Mouse (Mus musculus) Muller cell, postnatal 12 days (primary cell): ENCODE measurements at regions not wholly inside any gene's neighbourhood (a gene's known extent, or its start where the extent isn't known, plus 50 kb on each side); places are given as distances from the start of the nearest gene placed in this dataset.

Source experiments
- DNase-seq: peaks from one replicate; pipeline ENCODE4 v3.0.0-alpha.2; 2015; ENCODE audit errors: inconsistent ontology term

- peak; percentile 2 for DNase-seq
Measured at GRCm38 (mm10) chr17:60018752-60019323, 1005.7 kb upstream of the Nudt12 start.

GRCm38 (mm10) chr17:59997952-59998351 is 984.8 kb upstream of the Nudt12 start:
- no peak for DNase-seq

DNA sequence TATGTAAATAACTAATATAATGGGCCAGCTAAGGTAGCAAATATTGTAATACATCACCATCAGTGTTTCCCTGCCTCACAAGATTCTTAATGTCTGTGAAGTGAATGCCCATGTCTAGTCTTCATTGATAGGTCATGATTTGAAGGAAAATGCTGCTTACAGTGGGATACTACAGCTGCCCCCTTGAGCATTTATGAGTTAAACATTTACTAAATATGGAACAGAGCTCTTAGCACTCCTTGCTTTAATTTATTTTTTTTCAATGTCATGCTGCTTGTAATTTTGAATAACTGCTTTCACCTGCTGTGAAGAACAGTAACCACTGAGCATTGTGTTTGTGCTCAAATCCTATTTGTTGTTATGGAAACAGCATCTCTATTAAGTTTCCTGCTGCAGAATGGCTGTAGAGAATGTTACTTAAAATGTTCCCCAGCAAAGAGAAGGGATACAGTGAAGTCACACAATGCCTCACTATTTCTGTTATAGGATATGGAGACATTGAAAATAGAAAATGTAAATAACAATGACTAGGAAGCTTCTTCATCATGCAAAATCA is 966.2 kb upstream of the Nudt12 start:
- no peak for DNase-seq

DNA sequence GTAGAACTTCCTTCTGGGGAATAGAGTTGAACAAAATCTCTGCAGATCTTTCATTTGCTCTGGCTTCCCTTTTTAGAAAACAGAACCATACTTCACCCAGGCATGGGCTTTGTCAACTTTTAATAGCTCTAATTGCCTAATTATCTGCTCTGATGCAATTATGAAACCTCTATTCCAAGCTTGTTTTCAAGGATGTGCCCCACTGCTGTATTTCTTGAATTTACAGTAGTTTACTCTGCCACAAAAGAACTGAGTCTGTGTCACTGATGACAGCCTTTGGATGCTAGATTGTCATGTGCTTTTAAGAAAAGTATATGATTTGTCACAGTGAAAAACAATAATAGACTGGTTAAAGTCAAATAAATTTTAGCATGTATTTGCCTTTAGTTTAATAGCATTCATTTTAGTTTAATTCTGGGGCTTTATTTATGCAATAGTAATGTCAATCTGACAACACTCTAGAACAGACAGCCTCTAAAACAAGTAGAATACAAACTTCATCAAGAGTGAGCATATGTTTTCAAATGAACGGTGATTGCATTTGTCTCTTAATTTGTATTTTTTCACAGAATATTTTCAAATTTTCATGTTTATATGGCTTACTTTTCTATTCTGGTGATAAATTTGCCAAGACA is 964.1 kb upstream of the Nudt12 start:
- DNase-seq = no peak

- DNase-seq = no peak
Measured at GRCm38 (mm10) chr17:59967383-59967782, 954.2 kb upstream of the Nudt12 start.

DNA sequence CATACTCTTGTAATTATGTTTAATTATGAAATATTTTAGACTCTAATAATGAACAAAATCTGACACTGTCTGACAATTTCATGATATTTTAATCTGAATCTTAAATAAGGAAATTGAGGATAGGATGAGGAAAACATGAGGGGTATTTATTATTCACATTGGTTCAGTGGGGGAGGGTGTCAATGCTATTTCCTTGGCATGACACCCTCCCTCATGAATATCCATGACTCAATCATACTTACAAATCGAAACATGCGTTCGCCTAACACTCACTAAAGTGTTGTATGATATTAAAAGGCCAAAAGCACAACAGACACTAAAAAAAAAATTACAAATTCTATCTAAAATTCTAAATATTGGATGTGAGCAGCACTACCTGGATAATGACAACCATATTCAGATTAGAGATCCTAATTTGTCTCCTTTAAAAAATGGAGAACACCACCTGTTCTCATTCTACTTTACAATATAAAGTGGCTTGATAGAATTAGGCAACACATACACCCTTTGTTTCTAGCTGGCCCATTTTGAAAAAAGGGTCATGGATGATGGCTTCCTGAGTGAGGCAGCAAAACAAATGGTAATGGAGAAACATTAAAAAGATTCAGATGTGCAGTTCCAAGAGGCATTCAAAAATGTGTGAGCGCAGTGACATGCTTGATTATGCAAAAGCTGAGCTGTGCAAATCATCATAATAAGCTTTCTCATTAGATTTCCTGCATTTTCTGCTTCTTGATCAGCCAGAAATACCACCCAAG is 942.3 kb upstream of the Nudt12 start:
- DNase-seq = no peak

DNA sequence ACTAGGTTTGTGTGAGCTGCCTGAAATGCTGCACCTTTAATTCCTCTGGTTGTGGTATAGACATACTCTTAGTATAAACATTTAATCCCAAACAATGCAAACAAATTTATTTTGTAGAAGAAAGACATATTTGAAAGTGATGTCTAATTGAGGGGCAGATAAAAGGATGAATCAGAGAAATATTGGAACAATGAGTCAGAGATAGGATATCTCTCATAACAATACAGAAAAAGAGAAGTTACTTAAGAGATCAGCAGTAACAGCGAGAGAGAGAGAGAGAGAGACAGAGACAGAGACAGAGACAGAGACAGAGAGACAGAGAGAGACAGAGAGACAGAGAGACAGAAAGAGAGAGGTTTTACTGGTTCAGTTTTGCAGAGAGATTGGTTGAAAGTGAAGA is 933.3 kb upstream of the Nudt12 start:
- DNase-seq = no peak

DNA sequence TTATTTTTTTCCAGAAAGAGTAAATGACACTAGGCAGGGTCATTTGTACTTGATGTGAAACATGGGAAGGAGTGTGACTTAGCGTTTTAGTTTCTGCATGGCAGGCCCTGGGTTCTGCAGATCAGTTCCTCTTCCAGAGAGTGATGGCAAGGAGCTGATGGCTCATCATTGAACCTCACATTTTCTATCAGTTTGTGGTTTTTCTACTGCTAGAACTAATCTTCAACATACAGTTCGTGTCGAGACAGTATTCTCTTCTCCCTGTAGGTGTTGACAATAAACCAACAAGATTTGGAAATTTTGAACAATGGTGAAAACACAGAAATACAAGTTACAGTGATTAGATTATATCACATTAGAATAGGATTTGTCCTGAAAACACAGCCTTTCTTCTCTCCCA is 891.2 kb upstream of the Nudt12 start:
- no peak for DNase-seq

DNA sequence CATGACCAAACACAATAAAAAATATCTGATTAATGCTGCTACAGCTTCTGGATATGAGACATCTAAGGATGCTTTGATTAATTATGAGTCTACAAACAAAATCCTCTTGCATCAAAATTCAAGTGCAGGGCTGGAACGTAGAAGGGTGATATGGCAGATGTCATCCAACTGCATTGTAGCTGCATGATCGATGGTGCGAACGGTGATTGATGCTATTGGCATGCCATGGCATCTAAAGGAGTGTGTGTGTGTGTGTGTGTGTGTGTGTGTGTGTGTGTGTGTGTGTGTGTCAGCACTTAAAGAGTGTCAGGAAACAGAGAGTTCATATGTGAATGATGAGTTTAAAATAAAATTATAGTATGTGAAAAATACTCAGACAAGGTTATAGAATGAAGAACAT is 864.6 kb upstream of the Nudt12 start:
- no peak for DNase-seq

DNA sequence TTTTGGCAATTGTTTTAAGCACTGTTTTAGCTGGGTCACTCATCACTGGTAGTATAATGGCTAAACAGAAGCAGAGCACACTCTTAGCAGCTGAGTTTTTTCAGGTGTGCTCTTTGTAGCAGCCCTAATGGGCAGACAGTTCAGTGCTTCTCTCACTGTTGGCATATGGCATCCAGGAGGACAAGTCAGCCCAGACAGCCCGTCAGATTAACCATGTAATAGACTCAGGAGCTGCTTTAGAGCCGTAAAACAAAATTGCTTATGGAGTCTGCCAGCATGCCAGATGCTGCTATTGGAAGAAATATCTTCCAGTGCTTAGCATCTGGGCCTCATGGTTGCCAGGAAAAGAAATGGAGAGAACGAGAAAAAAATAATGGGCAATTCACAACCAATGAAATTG is 835.7 kb upstream of the Nudt12 start:
- no peak for DNase-seq

GRCm38 (mm10) chr17:59845261-59845819 is 832.2 kb upstream of the Nudt12 start:
- peak; percentile 78 for DNase-seq

DNA sequence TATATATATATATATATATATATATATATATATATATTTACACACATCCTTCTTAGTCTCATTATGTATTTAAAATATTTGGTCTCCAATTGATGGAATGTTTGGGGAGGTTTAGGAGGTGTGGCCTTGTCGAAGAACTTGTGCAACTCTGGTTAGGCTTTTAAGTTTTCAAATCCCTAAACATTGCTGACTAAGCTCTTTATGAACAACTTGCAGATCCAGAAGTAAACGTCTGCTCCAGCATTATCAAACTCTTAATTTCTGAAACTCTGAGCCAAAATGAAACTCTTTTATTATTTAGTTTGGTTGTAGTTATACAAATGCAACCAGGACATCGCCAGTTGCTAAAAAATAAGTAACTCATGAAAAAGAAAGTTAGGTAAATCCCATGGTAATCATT is 792.7 kb upstream of the Nudt12 start:
- DNase-seq = no peak

DNA sequence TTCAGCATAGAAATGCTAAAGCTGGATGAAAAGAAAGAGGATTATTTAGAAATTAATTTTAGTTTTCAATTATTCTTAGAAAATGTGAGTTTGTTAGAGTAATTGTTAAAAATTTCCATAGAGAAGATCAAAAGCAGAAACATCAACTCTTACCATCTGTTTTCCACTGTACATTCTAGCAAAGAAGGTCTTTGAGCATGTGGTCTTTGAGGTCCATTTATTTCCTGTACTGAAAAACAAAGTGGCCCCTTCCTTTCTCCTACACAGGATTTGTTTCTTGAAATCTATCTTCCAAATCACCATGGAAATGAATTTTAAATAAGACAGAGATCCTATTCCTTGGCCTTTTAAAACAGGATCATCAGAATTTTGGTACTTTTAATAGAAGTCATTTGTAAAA is 780.3 kb upstream of the Nudt12 start:
- no peak for DNase-seq

GRCm38 (mm10) chr17:59792780-59793179 is 779.6 kb upstream of the Nudt12 start:
- no peak for DNase-seq

DNA sequence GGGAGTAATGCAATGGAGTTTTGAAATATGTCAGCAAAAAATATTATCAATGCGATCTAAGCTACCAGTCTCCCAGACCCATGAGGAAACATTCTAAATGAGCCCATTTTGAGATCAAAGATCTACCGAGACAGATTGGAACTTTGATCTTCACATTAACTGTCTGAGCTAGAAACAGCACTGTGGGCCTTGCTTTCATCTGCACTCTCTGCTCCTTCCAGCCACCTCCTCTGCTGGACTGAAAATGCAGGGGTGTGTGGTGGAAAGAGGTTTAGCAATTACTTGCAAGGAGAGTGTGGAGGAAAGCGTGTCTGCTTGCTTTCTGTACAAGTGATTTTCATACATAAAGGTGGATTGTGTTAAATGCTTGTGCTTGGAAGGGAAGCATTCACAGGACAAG is 760.9 kb upstream of the Nudt12 start:
- DNase-seq = no peak

DNA sequence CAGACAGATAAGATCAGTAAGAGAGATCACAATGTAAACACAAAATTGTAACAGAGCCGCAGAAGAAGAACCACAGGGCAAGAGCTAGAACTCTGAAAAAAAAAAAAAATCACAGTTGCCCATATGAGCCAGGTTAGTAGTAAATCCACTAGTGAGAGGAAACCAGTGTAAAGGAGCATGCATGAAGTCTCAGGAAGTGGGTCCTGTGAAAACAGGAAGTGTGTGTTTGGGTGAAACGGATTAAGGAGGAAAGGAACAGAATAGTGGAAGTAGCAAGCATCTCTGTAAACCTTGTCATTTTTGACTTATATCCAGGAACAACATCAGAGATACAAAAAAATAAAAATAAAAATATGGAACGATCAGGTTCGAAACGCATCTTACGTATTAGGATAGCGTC is 753.4 kb upstream of the Nudt12 start:
- DNase-seq = no peak

DNA sequence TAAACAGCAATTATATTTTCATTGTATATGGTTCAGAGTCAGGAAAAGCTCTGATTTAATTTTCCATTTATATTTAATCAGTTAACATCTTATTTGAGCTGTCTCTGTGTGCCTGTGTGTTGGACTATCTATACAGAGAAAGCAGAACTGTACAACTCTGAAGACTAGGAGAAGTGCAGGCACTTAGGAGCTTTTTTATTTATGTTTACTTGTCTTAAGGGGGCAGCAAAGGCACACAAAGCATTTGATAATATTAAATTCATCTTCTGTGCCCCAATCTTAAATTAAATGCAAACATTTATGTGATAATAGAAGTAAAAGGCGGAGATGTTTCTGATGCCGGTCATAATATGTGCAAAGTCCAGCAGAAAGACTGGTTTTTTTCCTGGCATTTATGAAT is 751.3 kb upstream of the Nudt12 start:
- no peak for DNase-seq

GRCm38 (mm10) chr17:59762068-59762467 is 748.9 kb upstream of the Nudt12 start:
- DNase-seq = no peak

GRCm38 (mm10) chr17:59760889-59761288 is 747.7 kb upstream of the Nudt12 start:
- DNase-seq = no peak

- no peak for DNase-seq
Measured at GRCm38 (mm10) chr17:59746106-59746505, 732.9 kb upstream of the Nudt12 start.
